Mouse (Mus musculus): ENCODE data around the gene Secisbp2.
"Not testable (repeated sequence)": the region's sequence is repeated elsewhere in the genome, so short reads cannot be mapped to it uniquely, and the experiment has no call there.

DNA sequence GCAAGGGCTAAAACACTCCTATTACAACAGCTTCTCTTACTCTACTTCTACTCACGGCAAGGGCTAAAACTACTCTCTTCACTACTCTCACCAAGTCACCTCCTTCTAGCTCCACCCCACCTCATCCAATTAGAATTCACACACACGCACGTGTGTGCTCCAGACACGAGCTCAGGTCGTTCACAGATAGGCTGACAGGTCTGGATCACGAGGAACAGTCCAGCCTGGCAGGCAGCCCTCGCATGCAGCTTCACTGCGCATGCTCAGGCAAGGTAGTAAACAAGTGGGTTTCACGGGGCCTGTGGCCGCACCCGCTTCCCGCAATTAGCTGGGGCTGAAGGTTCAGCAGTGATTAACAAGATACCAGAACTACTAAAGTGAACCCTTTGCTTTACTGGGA is 16.7 kb downstream of the Secisbp2 start:
- TF ChIP-seq CTCF (IDR thresholded peaks at IDR 0.05; ENCODE audit: extremely low read depth, insufficient read depth, insufficient read length, insufficient replicate concordance); POLR2A (IDR thresholded peaks at IDR 0.05; ENCODE audit: low read depth, low read length): not testable (repeated sequence)
